Mouse (Mus musculus): ENCODE data around the gene Gm973. TPM values are rescaled to one million over a fixed set of nuclear protein-coding genes. Genes with fewer than 3 reads are reported as not detected.

Gene Gm973
- total and polyA plus RNA-seq, 3 experiments, result 0.05 to 3.7 TPM; not detected in 1

GRCm38 (mm10) chr1:59502355-59502754, 13.7 kb upstream of the Gm973 start:
- Histone ChIP-seq H3K27me3 (ENCODE audit: insufficient read depth, low read length) (0 out of 2 replicates have a peak, but pooled peaks cover 5% of the 10 kb centered on the region), H3K4me1 (ENCODE audit: insufficient read depth, low read depth, low read length) (peaks cover 55% of the 10 kb centered on the region), H3K36me3 (replicated peaks) (no peaks in the 10 kb centered on the region), H3K4me3 (ENCODE audit: low read depth, low read length) (no peak overlapping the region), H3K9me3 (replicated peaks) (no peaks in the 10 kb centered on the region)
- TF ChIP-seq POLR2AphosphoS5 (IDR thresholded peaks at IDR 0.05; ENCODE audit: insufficient replicate concordance, low read depth, low read length), result no peak
- TF ChIP-seq CTCF (IDR thresholded peaks at IDR 0.05; ENCODE audit: low read depth, low read length), result no peak
- no peak for TF ChIP-seq TAL1 (conservative IDR thresholded peaks at IDR 0.05; ENCODE audit: low read depth, low read length)
- TF ChIP-seq GATA1 (IDR thresholded peaks at IDR 0.05; ENCODE audit: borderline replicate concordance, low read length), result no peak
- TF ChIP-seq GATA2 (IDR thresholded peaks at IDR 0.05; ENCODE audit: borderline replicate concordance, low read depth, low read length), result no peak
- DNase-seq (ENCODE audit: low spot score), result no peak
- no peak for ATAC-seq (ENCODE audit: extremely low read depth, insufficient number of reproducible peaks, low FRiP score, poor library complexity, severe bottlenecking)

DNA sequence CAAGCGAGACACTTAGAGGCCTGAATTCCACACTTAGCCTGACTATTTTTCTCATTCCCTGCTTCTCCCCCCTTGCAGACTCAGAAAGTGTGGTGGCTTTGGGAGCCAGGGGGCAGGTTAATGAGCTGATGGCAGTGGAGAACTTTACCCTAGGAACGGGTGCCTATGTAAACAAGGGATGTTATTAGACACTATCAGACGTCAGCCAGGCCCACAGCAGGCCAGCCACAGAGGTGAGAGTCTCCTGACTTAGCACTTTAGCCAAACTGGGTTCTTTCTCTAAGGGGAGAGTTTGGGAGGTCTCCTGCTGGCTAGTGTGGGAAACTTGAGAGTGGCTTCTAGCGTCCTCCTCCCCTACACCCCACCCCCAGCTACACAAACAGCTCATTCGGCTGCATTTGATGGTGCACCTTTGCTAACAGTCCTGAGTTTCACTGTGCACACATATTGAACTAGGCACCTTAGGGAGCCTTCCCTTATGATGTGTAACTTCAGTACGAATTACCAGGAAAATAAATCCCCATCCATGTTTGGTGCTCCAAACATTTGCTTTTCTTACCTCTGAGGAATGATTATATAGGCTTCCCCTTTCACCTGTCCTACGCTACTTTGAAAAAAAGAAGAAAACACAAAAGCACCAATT, 12.3 kb upstream of the Gm973 start:
- ATAC-seq (ENCODE audit: extremely low read depth, insufficient number of reproducible peaks, low FRiP score, poor library complexity, severe bottlenecking), result no peak
- TF ChIP-seq GATA1 (IDR thresholded peaks at IDR 0.05; ENCODE audit: borderline replicate concordance, low read length) (no peak), GATA2 (IDR thresholded peaks at IDR 0.05; ENCODE audit: borderline replicate concordance, low read depth, low read length) (no peak), POLR2AphosphoS5 (IDR thresholded peaks at IDR 0.05; ENCODE audit: insufficient replicate concordance, low read depth, low read length) (no peak), CTCF (IDR thresholded peaks at IDR 0.05; ENCODE audit: low read depth, low read length) (no peak), TAL1 (conservative IDR thresholded peaks at IDR 0.05; ENCODE audit: low read depth, low read length) (no peak)
- no peak overlapping the region for H3K4me3 ChIP-seq (ENCODE audit: low read depth, low read length)
- no peaks in the 10 kb centered on the region for H3K36me3 ChIP-seq (replicated peaks)
- no peak for DNase-seq (ENCODE audit: low spot score)
- no peaks in the 10 kb centered on the region for H3K9me3 ChIP-seq (replicated peaks)
- peaks cover 41% of the 10 kb centered on the region for H3K4me1 ChIP-seq (ENCODE audit: insufficient read depth, low read depth, low read length)
- peaks cover 10% of the 10 kb centered on the region; the same call in 1 of the 2 replicates for H3K27me3 ChIP-seq (ENCODE audit: insufficient read depth, low read length)

GRCm38 (mm10) chr1:59504302-59504700, 11.8 kb upstream of the Gm973 start:
- TF ChIP-seq CTCF (IDR thresholded peaks at IDR 0.05; ENCODE audit: low read depth, low read length) (no peak), POLR2AphosphoS5 (IDR thresholded peaks at IDR 0.05; ENCODE audit: insufficient replicate concordance, low read depth, low read length) (no peak), TAL1 (conservative IDR thresholded peaks at IDR 0.05; ENCODE audit: low read depth, low read length) (no peak), GATA1 (IDR thresholded peaks at IDR 0.05; ENCODE audit: borderline replicate concordance, low read length) (no peak), GATA2 (IDR thresholded peaks at IDR 0.05; ENCODE audit: borderline replicate concordance, low read depth, low read length) (no peak)
- no peaks in the 10 kb centered on the region for H3K36me3 ChIP-seq (replicated peaks)
- H3K4me3 ChIP-seq (ENCODE audit: low read depth, low read length), result no peak overlapping the region
- ATAC-seq (ENCODE audit: extremely low read depth, insufficient number of reproducible peaks, low FRiP score, poor library complexity, severe bottlenecking), result no peak
- no peaks in the 10 kb centered on the region for H3K9me3 ChIP-seq (replicated peaks)
- no peak for DNase-seq (ENCODE audit: low spot score)
- peaks cover 36% of the 10 kb centered on the region for H3K4me1 ChIP-seq (ENCODE audit: insufficient read depth, low read depth, low read length)
- H3K27me3 ChIP-seq (ENCODE audit: insufficient read depth, low read length), result peaks cover 10% of the 10 kb centered on the region; the same call in 1 of the 2 replicates

GRCm38 (mm10) chr1:59508463-59509139, 7.5 kb upstream of the Gm973 start:
- Histone ChIP-seq H3K4me3 (ENCODE audit: low read depth, low read length) (no peak overlapping the region), H3K27me3 (ENCODE audit: insufficient read depth, low read length) (peaks cover 26% of the 10 kb centered on the region), H3K9me3 (replicated peaks) (no peaks in the 10 kb centered on the region), H3K36me3 (replicated peaks) (no peaks in the 10 kb centered on the region), H3K4me1 (ENCODE audit: insufficient read depth, low read depth, low read length) (peaks cover 13% of the 10 kb centered on the region)
- DNase-seq (ENCODE audit: low spot score) (no peak), ATAC-seq (ENCODE audit: extremely low read depth, insufficient number of reproducible peaks, low FRiP score, poor library complexity, severe bottlenecking) (no peak)
- TF ChIP-seq GATA2 (IDR thresholded peaks at IDR 0.05; ENCODE audit: borderline replicate concordance, low read depth, low read length) (no peak), GATA1 (IDR thresholded peaks at IDR 0.05; ENCODE audit: borderline replicate concordance, low read length) (no peak), TAL1 (conservative IDR thresholded peaks at IDR 0.05; ENCODE audit: low read depth, low read length) (no peak), CTCF (IDR thresholded peaks at IDR 0.05; ENCODE audit: low read depth, low read length) (no peak), POLR2AphosphoS5 (IDR thresholded peaks at IDR 0.05; ENCODE audit: insufficient replicate concordance, low read depth, low read length) (no peak)

- Histone ChIP-seq H3K4me3 (ENCODE audit: low read depth, low read length) (no peak overlapping the region), H3K4me1 (ENCODE audit: insufficient read depth, low read depth, low read length) (peaks cover 10% of the 10 kb centered on the region), H3K36me3 (replicated peaks) (no peaks in the 10 kb centered on the region), H3K27me3 (ENCODE audit: insufficient read depth, low read length) (peaks cover 33% of the 10 kb centered on the region), H3K9me3 (replicated peaks) (no peaks in the 10 kb centered on the region)
- no peak for ATAC-seq (ENCODE audit: extremely low read depth, insufficient number of reproducible peaks, low FRiP score, poor library complexity, severe bottlenecking)
- TF ChIP-seq GATA1 (IDR thresholded peaks at IDR 0.05; ENCODE audit: borderline replicate concordance, low read length) (no peak), TAL1 (conservative IDR thresholded peaks at IDR 0.05; ENCODE audit: low read depth, low read length) (no peak), POLR2AphosphoS5 (IDR thresholded peaks at IDR 0.05; ENCODE audit: insufficient replicate concordance, low read depth, low read length) (no peak), CTCF (IDR thresholded peaks at IDR 0.05; ENCODE audit: low read depth, low read length) (no peak), GATA2 (IDR thresholded peaks at IDR 0.05; ENCODE audit: borderline replicate concordance, low read depth, low read length) (no peak)
- no peak for DNase-seq (ENCODE audit: low spot score)
Observed at GRCm38 (mm10) chr1:59511566-59512270, 4.3 kb upstream of the Gm973 start.

Measured in G1E (cell line).